Mouse (Mus musculus) olfactory bulb, adult 2 months (tissue): ENCODE data around the gene Slco1c1.

Experiments used
- CTCF ChIP-seq: fragments of 200-500 bp; IDR thresholded peaks from 2 replicates; pipeline ENCODE4 v1.5.1; 2012; ENCODE audit warnings: low read depth, mild to moderate bottlenecking, low read length, moderate library complexity; ENCODE audit not compliant: insufficient read depth
- POLR2A ChIP-seq: fragments of 200-500 bp; IDR thresholded peaks from 2 replicates; pipeline ENCODE4 v1.6.1; 2012; ENCODE audit warnings: mild to moderate bottlenecking, low read depth, low read length, moderate library complexity; ENCODE audit not compliant: insufficient read depth

DNA sequence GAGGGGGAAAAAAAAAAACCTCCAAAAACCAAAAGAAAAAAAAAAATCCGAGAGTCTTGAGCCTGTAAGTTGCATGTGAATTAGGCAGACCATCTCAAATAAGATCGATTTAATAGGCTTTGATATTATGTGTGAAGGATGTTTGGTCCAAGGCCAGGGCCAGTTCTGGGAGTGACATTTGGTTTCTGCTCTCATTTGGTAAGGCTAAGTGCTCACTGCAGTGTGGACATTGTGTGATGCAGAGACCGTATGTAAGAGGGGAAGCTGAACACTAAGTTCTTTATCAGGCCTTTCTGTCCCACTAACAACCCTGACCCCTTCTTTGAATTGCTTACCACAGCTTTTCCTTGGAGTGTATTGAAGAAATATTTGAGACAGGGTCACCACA, 44.4 kb downstream of the Slco1c1 start:
- TF ChIP-seq CTCF (no peak), POLR2A (no peak)
